Mouse (Mus musculus): ENCODE data around the gene Nacc2.

Gene Nacc2

GRCm38 (mm10) chr2:26091771-26092393 lies 31.1 kb downstream of the Nacc2 start:
- peak; percentile 26 for DNase-seq

DNA sequence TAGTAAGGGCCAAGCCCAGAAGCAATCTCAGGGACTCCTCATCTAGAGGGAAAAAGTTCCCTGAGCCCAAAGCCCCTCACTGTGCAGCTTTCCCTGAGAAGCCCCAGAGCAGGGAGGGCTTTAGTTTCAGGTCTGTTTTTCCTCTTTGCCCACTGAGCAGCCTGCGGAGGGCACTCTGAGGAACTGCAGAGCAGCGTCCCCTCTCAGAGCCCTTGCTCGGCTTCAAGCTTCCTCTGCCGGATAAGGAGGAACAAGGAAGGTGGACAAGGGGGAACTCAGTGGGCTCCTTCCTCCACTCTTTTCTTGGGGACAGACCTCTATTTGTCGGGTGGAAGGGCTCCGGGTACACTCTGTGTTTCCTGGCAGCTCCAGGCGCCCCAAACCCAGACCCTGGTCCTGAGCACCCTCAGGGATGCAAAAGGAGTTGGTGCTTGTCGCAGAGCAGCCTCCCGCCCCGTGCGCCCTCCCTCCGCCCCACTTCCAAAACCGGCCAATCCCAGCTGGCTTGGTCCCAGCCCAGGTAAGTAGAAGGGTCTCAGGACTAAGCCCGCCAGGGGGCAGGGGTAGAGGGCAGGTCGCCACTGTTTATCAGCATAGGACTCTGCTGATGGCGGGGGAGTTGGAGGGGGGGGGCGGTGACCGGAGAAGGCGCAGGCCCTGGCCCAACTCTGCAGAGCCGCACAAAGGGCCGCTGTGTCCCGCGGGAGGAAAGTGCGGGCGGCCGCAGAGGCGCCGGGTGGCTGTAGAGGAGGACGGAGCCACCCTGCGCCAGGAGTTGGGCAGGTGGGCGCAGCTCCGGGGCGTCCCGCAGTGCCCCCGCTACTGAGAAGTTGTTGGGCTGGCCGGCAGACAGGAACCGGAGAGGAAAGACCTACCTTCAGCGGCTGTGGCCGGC lies 31.9 kb downstream of the Nacc2 start:
- peak; percentile 26 for DNase-seq

DNA sequence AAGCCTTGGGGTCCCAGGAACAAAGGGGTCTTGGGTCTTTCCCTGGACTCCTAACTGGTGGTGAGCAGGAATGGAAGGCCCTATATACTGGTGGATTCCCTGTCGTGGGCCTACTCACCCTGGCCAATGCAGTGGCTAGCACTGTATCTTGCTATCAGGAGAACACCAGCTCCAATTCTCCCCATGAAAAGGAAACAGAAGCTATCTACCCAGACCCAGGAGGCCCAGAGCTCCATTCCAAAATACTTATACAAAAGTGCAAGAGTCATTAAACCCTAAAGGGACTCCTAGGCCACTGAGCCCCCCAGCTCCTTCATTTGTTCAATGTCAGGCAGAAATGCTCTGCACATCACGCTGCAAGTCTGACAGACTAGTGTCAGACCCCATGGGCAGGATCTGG lies 34.0 kb downstream of the Nacc2 start:
- no peak for DNase-seq

GRCm38 (mm10) chr2:26086926-26087600 lies 36.0 kb downstream of the Nacc2 start:
- no peak for DNase-seq

- no peak for DNase-seq
Observed at GRCm38 (mm10) chr2:26086505-26086904, 36.5 kb downstream of the Nacc2 start.

- DNase-seq = no peak
Observed at GRCm38 (mm10) chr2:26082883-26083282, 40.1 kb downstream of the Nacc2 start.

- no peak for DNase-seq
Observed at GRCm38 (mm10) chr2:26080830-26081229, 42.2 kb downstream of the Nacc2 start.

DNA sequence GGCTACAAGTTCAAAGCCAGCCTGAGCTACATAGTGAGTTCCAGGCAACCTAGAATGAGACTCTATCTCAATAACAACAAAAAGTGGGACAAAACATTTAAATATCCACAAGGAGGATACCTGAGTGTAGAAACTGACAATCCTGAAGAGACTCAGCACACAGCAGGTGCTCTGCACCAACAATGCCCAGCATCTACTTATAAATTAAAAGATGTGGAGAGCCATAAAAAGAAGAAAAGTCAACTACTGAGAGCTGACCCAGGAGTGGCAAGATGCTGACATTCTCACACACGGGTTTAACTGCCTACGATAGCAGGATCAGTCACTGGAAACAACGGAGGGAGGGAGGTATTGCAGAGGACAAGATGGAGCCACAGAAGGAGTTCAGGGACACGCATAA lies 43.6 kb downstream of the Nacc2 start:
- no peak for DNase-seq

DNA sequence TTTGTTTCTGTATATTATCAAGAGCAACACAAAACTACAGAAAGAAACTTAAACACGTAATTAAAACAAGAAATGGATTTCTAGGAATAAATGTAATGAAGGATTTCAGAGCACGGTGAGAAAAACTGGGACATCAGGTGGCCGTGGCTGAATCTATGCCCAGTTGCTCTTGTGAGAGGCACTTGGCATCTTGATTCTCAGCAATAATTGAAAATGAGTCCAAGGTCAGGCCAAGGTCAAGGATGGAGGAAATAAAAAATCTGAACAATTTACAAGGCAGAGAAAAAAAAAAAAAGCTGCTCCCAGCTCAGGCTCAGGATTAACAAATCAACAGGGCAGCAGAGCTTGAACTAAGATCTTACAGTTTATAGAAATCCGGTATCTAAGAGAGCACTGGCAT lies 46.0 kb downstream of the Nacc2 start:
- DNase-seq = no peak

- no peak for DNase-seq
Observed at GRCm38 (mm10) chr2:26076121-26076520, 46.9 kb downstream of the Nacc2 start.

GRCm38 (mm10) chr2:26074551-26074950 lies 48.5 kb downstream of the Nacc2 start:
- DNase-seq = no peak

DNA sequence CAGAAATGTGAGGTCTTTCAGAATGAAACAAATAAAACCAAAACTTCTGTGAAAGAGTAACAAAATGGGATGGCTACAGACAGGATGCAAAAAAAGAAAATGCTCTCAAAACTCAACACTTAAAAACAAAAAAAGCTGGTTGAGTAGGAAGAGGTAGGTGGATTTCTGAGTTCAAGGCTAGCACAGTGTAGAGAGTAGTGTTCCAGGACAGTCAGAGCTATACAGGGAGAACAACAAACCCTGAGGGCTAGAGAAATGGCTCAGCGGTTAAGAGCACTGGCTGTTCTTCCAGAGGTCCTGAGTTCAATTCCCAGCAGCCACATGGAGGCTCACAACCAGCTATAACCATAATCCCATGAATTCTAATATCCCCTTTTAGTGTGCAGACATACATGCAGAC lies 54.4 kb downstream of the Nacc2 start:
- no peak for DNase-seq

- DNase-seq = no peak
Observed at GRCm38 (mm10) chr2:26068175-26068574, 54.8 kb downstream of the Nacc2 start.

DNA sequence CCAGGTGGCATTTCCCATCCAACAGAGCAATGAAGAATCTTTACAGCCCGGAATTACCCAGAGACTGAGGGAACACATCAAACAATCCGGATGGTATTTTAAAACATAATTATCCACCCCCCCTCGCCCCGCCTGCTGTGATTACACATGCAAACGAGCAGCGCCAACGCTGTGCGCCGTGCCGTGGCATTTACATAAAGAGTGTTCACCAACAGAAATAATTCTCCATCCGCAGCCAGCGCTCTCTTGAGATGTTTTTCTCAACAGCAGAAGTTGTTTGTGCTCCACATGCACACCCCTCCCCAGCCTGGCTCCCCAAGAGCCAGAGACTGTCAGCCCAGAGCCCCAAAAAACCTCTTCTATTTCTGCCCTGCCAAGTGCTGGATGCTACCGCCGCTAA lies 56.5 kb downstream of the Nacc2 start:
- DNase-seq = no peak

GRCm38 (mm10) chr2:26062742-26063427 lies 60.1 kb downstream of the Nacc2 start:
- DNase-seq = no peak

DNA sequence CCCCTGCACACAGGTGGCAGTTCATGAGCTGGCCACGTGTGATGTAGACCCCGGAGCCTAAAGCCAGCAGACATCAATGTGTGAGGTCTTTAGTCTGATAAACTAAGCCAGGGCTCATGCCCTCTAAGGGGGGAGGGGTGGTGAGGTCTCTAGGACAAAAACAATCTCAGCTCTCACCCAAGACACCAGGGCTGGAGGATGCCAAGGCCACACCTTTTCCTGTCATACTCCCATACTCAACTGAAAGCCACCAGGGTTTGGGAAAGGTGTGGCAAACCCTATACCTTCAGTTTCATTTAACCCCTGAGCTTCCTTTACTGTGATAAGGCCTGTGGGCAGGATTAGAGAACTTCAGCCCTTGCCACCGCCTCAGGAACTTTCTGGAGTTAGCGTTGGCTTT lies 60.8 kb downstream of the Nacc2 start:
- DNase-seq = no peak

DNA sequence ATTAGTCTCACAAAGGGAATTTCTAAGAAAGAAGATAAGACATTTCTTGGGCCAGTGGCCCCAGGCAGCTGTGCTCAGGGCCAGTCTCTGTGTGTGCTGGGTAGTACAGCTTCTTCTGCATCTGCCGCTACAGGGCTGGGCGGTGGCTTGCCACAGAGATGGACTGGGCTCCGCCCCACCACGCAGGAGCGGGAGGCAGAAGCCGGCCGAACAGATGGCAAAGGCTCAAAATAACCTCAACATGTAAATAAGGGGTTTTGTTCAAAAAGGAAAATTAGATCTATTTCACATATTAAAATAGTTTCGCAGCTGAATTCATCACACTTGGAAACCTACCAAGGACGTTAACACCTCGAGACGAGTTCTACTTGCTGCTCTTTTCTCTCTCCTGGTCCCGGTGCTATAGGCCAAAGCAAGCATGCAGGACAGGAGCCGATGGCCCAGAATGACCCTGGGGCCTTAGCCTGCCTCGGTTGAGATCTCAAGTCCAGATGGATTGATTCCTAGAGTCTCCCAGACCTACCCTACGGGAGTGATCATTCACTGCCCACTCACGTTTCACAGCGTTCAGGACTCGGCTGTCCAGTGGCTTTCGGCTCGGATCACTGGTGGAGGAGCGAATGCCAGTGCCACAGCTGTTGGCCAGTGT lies 61.9 kb downstream of the Nacc2 start:
- no peak for DNase-seq

DNA sequence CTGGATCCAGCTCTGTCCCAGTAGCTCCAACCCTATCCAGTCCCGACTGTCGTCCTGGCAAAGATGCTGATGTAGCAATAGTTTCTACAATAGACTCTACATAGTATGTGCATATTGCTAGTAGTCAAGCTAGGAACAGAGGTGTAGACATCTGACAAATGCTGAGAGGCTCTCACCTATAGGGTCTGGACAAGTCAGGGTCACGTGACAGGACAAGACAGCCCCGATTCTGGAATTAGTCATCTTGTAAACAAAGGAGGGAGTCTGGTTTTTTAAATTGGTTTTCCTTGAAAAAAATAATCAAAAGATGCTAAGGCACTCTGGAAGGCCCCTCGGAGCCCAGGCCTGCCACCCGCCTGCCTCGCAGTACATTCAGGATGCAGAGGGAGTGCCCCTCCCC lies 66.0 kb downstream of the Nacc2 start:
- no peak for DNase-seq

- no peak for DNase-seq
Observed at GRCm38 (mm10) chr2:26056226-26056625, 66.8 kb downstream of the Nacc2 start.

- no peak for DNase-seq
Observed at GRCm38 (mm10) chr2:26055747-26056102, 67.3 kb downstream of the Nacc2 start.

- peak; percentile 88 for DNase-seq
Observed at GRCm38 (mm10) chr2:26055046-26055746, 67.8 kb downstream of the Nacc2 start.

DNA sequence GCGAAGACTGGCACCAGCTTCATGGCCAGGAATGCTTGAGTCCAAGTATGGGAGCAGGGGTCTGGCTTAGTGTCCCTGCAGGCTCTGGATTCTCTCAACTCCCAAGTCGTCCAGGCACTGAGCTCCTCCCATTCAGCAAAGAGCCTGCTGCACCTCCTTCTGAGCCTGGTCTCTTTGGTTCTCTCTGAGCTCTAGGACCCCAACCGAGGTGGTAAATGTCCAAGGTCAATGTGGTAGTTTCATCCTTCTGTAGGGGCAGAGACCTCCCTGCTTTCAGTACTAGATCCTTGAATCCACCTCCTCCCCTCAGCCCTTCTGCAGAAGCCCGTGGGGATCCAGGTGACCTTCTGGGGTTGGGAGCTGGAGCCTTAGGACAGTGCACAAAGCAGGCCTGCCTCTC lies 70.2 kb downstream of the Nacc2 start:
- no peak for DNase-seq
